Mouse (Mus musculus) hindbrain, embryonic 14.5 days (tissue): ENCODE results near the gene Mgea5. TPM values are rescaled to one million over a fixed set of nuclear protein-coding genes. Genes with fewer than 3 reads are reported as not detected.

ENCODE experiments used
- ATAC-seq: fragments of 200-750 bp; cut with Nextera tagmentation; 2 replicates; pipeline ENCODE4 v1.8.0; 2017; ENCODE audit warnings: moderate number of reproducible peaks, mild to moderate bottlenecking, moderate TSS enrichment, moderate library complexity; ENCODE audit not compliant: low FRiP score
- DNase-seq: peaks from one replicate; pipeline ENCODE4 v3.0.0-alpha.2; 2015; ENCODE audit warnings: low spot score
- H3K27ac ChIP-seq: fragments of 300-500 bp; sonication (generic); 2 replicates; pipeline ENCODE4 v1.5.1; 2014; ENCODE audit warnings: mild to moderate bottlenecking, moderate library complexity
- H3K27me3 ChIP-seq: fragments of 300-500 bp; sonication (generic); 2 replicates; pipeline ENCODE4 v1.6.1; 2014; ENCODE audit warnings: mild to moderate bottlenecking, low read length, mixed read lengths; ENCODE audit not compliant: control insufficient read depth, insufficient read depth
- H3K36me3 ChIP-seq: fragments of 300-500 bp; sonication (generic); replicated peaks from 2 replicates; pipeline ENCODE4 v1.6.1; 2014; ENCODE audit not compliant: control insufficient read depth, insufficient read depth
- H3K4me1 ChIP-seq: fragments of 300-500 bp; sonication (generic); replicated peaks from 2 replicates; pipeline ENCODE4 v1.6.1; 2014; ENCODE audit warnings: antibody characterized with exemption, low read length, mixed read lengths; ENCODE audit not compliant: control insufficient read depth, insufficient read depth
- H3K4me2 ChIP-seq: fragments of 300-500 bp; sonication (generic); replicated peaks from 2 replicates; pipeline ENCODE4 v1.6.1; 2014; ENCODE audit warnings: mild to moderate bottlenecking, moderate library complexity
- H3K4me3 ChIP-seq: fragments of 300-500 bp; sonication (generic); replicated peaks from 2 replicates; pipeline ENCODE4 v1.5.1; 2014; ENCODE audit warnings: mild to moderate bottlenecking, low read length
- H3K9ac ChIP-seq: fragments of 300-500 bp; sonication (generic); 2 replicates; pipeline ENCODE4 v1.6.1; 2014
- H3K9me3 ChIP-seq: fragments of 300-500 bp; sonication (generic); 2 replicates; pipeline ENCODE4 v1.6.1; 2016; ENCODE audit warnings: low read length; ENCODE audit not compliant: control insufficient read depth
- WGBS: fragments of 180-500 bp; shearing (Covaris S2); extraction: QIAGEN DNeasy Blood & Tissue Kit; methylation state at CpG from one replicate; pipeline ENCODE4 v1.1.7; 2014; 5-methylcytosine and 5-hydroxymethylcytosine counted together
- polyA plus RNA-seq: library from polyadenylated mRNA; unstranded; fragments of >200 nt; fragmentation: Nextera tagmentation; extraction: Ambion mirVana; gene quantifications from 2 replicates; pipeline ENCODE4 v1.2.1, GENCODE M21; 2014

The Mgea5 gene
- polyA plus RNA-seq, 1 experiment from 2014 or later, result 95.4 TPM

- no peak for DNase-seq
- no peaks in the 10 kb centered on the region for H3K27me3 ChIP-seq
- no peak overlapping the region for H3K4me3 ChIP-seq
- ATAC-seq, result no peak
- H3K27ac ChIP-seq, result no peak overlapping the region
- H3K36me3 ChIP-seq, result peaks cover 95% of the 10 kb centered on the region
- H3K4me2 ChIP-seq, result no peak overlapping the region
- H3K9me3 ChIP-seq, result no peaks in the 10 kb centered on the region
- H3K9ac ChIP-seq, result no peak overlapping the region
- no peaks in the 10 kb centered on the region for H3K4me1 ChIP-seq
- WGBS, result 91% methylated on average over 3 of the region's 3 CpGs
Measured at GRCm38 (mm10) chr19:45760810-45761209, 22.8 kb downstream of the Mgea5 start.

GRCm38 (mm10) chr19:45758671-45759070 is 25.0 kb downstream of the Mgea5 start:
- no peak overlapping the region for H3K9ac ChIP-seq
- H3K4me3 ChIP-seq, result no peak overlapping the region
- DNase-seq (no peak), ATAC-seq (no peak)
- H3K9me3 ChIP-seq, result no peaks in the 10 kb centered on the region
- 95% methylated on average over 5 of the region's 5 CpGs for WGBS
- H3K36me3 ChIP-seq, result peaks cover 95% of the 10 kb centered on the region
- no peak overlapping the region for H3K27ac ChIP-seq
- H3K4me1 ChIP-seq, result no peaks in the 10 kb centered on the region
- no peaks in the 10 kb centered on the region for H3K27me3 ChIP-seq
- H3K4me2 ChIP-seq, result no peak overlapping the region

GRCm38 (mm10) chr19:45753551-45753950 is 30.1 kb downstream of the Mgea5 start:
- Histone ChIP-seq H3K4me2 (no peak overlapping the region), H3K27ac (no peak overlapping the region), H3K9ac (no peak overlapping the region), H3K27me3 (no peaks in the 10 kb centered on the region), H3K4me3 (no peak overlapping the region), H3K4me1 (peaks cover 3% of the 10 kb centered on the region), H3K9me3 (no peaks in the 10 kb centered on the region), H3K36me3 (peaks cover 75% of the 10 kb centered on the region)
- no peak for ATAC-seq
- DNase-seq, result no peak
- 87% methylated on average over 3 of the region's 3 CpGs for WGBS

GRCm38 (mm10) chr19:45751881-45752280 is 31.8 kb downstream of the Mgea5 start:
- DNase-seq, result no peak
- no peak overlapping the region for H3K27ac ChIP-seq
- H3K4me3 ChIP-seq, result no peak overlapping the region
- ATAC-seq, result no peak
- no peaks in the 10 kb centered on the region for H3K9me3 ChIP-seq
- H3K9ac ChIP-seq, result no peak overlapping the region
- no peaks in the 10 kb centered on the region for H3K27me3 ChIP-seq
- H3K36me3 ChIP-seq, result peaks cover 58% of the 10 kb centered on the region
- H3K4me1 ChIP-seq, result peaks cover 9% of the 10 kb centered on the region
- H3K4me2 ChIP-seq, result no peak overlapping the region
- WGBS, result 92% methylated on average over 7 of the region's 7 CpGs

GRCm38 (mm10) chr19:45749243-45750043 is 34.2 kb downstream of the Mgea5 start, which contains the start of gene Npm3:
Npm3 (minus strand) TSS chr19:45749591.
- Histone ChIP-seq H3K9ac (peak within 1 kb of the TSS; percentile 70), H3K9me3 (no peaks in the 10 kb centered on the region), H3K4me2 (peak within 1 kb of the TSS; percentile 98), H3K27ac (no peak within 1 kb of the TSS), H3K4me3 (peak within 1 kb of the TSS; percentile 68), H3K4me1 (peaks cover 9% of the 10 kb centered on the region), H3K36me3 (peaks cover 34% of the 10 kb centered on the region), H3K27me3 (peaks cover 24% of the 10 kb centered on the region)
- DNase-seq (peak; percentile 87), ATAC-seq (peak; percentile 82)
- under 1% methylated on average over 53 of the region's 60 CpGs for WGBS

- peak overlapping the region; percentile 70 for H3K9ac ChIP-seq
Measured at GRCm38 (mm10) chr19:45748691-45749242, 34.9 kb downstream of the Mgea5 start.

GRCm38 (mm10) chr19:45748206-45748605 is 35.4 kb downstream of the Mgea5 start:
- peaks cover 9% of the 10 kb centered on the region for H3K4me1 ChIP-seq
- 59% methylated on average over 9 of the region's 9 CpGs for WGBS
- H3K9ac ChIP-seq, result peak overlapping the region; percentile 70
- DNase-seq (no peak), ATAC-seq (no peak)
- no peak overlapping the region for H3K27ac ChIP-seq
- H3K36me3 ChIP-seq, result peaks cover 23% of the 10 kb centered on the region
- H3K27me3 ChIP-seq, result peaks cover 36% of the 10 kb centered on the region
- peak overlapping the region; percentile 68 for H3K4me3 ChIP-seq
- H3K9me3 ChIP-seq, result no peaks in the 10 kb centered on the region
- H3K4me2 ChIP-seq, result peak overlapping the region; percentile 98

More at GRCm38 (mm10) chr19:45748691-45749242, 34.9 kb downstream of the Mgea5 start:
- no peak for DNase-seq
- H3K27me3 ChIP-seq, result peaks cover 30% of the 10 kb centered on the region
- H3K9me3 ChIP-seq, result no peaks in the 10 kb centered on the region
- WGBS, result 3% methylated on average over 32 of the region's 33 CpGs
- peaks cover 9% of the 10 kb centered on the region for H3K4me1 ChIP-seq
- ATAC-seq, result peak; percentile 42
- peak overlapping the region; percentile 98 for H3K4me2 ChIP-seq
- H3K27ac ChIP-seq, result no peak overlapping the region
- peak overlapping the region; percentile 68 for H3K4me3 ChIP-seq
- peaks cover 27% of the 10 kb centered on the region for H3K36me3 ChIP-seq

GRCm38 (mm10) chr19:45747028-45747867 is 36.4 kb downstream of the Mgea5 start:
- ATAC-seq (no peak), DNase-seq (peak; percentile 82)
- Histone ChIP-seq H3K4me1 (peaks cover 13% of the 10 kb centered on the region), H3K27me3 (peaks cover 43% of the 10 kb centered on the region), H3K9me3 (no peaks in the 10 kb centered on the region), H3K4me2 (no peak overlapping the region), H3K36me3 (peaks cover 16% of the 10 kb centered on the region), H3K9ac (no peak overlapping the region), H3K27ac (no peak overlapping the region), H3K4me3 (no peak overlapping the region)
- WGBS, result 34% methylated on average over 11 of the region's 11 CpGs
